Mouse (Mus musculus): ENCODE data around the gene Foxa3. TPM values are rescaled to one million over a fixed set of nuclear protein-coding genes. Genes with fewer than 3 reads are reported as not detected.

Gene Foxa3
- polyA plus RNA-seq, 1 experiment from 2014 or later, result 30.8 TPM

DNA sequence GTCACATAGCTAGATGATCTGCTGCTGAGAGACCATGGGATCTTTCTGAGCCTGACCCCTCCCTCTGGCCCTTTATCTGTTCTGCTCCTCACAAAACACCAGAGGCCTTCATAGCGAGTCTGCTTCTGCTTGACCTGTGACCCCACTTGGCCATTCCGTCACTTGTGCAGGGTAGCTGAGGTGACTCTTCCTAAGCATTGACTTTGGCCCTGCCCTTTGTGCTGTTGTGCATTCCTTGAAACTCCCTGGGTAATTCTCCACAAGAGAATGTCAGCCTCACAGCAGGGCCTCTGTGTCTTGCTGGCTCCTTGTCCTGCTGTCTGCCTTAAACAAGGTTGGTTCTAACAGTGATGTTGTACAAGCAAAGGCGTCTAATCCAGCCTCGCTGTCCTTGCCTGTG lies 8.3 kb upstream of the Foxa3 start:
- Histone ChIP-seq H3K27ac (ENCODE audit: low read length) (no peak overlapping the region), H3K4me3 (ENCODE audit: low read length) (no peak overlapping the region), H3K36me3 (ENCODE audit: control insufficient read depth, insufficient read depth, low read length) (peaks cover 43% of the 10 kb centered on the region), H3K9me3 (ENCODE audit: control insufficient read depth, low read length) (no peaks in the 10 kb centered on the region), H3K4me1 (ENCODE audit: control insufficient read depth, insufficient read depth, low read length) (no peaks in the 10 kb centered on the region), H3K4me2 (ENCODE audit: low read depth, low read length) (no peak overlapping the region), H3K27me3 (replicated peaks; ENCODE audit: control insufficient read depth, insufficient read depth, low read length) (no peaks in the 10 kb centered on the region), H3K9ac (ENCODE audit: low read depth, low read length) (no peak overlapping the region)
- no peak for ATAC-seq
- WGBS, result 78% methylated on average over 4 of the region's 4 CpGs

DNA sequence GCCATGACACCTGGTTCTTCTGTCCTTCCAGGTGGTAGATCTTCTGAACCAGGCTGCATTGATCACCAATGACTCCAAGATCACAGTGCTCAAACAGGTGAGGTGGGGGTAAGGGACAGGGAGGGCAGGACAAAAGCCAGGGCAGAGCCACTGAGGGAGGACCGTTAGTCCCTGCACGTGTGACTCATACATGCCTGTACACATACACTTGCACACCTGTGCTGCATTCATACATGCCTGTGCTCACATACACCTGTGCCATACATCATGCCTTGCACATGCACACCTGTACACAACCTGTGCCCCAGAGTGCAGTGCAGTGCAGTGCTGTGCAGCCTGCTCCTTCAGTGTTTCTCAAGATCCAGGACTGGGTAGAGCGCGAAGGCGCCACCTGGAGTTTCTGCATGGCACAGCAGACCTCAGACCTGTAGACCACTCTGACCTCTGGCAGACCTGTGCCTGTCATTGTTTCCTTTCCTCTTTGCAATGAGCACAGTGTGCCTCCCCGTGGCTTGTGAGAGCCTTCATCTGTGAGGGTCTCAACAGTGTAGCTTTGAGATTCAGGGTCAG lies 5.8 kb upstream of the Foxa3 start:
- Histone ChIP-seq H3K9me3 (ENCODE audit: control insufficient read depth, low read length) (no peaks in the 10 kb centered on the region), H3K4me3 (ENCODE audit: low read length) (no peak overlapping the region), H3K36me3 (ENCODE audit: control insufficient read depth, insufficient read depth, low read length) (peaks cover 32% of the 10 kb centered on the region), H3K27me3 (replicated peaks; ENCODE audit: control insufficient read depth, insufficient read depth, low read length) (no peaks in the 10 kb centered on the region), H3K4me1 (ENCODE audit: control insufficient read depth, insufficient read depth, low read length) (peaks cover 16% of the 10 kb centered on the region), H3K27ac (ENCODE audit: low read length) (no peak overlapping the region), H3K4me2 (ENCODE audit: low read depth, low read length) (no peak overlapping the region), H3K9ac (ENCODE audit: low read depth, low read length) (no peak overlapping the region)
- 56% methylated on average over 6 of the region's 6 CpGs for WGBS
- 0 out of 2 replicates have a peak, but pooled peaks have one; percentile 12 for ATAC-seq

DNA sequence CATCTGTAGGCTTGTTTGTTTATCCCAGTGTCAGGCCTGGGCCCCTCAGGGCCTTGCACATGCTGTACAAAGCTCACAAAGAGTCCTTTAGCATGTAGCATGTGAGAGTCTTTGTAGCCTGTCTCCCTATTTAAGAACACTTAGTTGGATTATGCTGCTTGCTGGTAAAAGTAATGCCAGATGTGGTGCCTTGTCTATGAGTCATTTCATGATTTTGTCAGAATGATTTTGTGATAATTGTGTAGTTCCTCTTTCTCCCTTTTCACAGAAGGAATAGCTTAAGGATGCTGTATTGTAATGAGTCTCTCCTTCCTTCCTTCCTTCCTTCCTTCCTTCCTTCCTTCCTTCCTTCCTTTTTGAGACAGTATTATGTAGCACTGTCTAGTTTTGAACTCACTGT lies 4.7 kb upstream of the Foxa3 start:
- Histone ChIP-seq H3K9me3 (ENCODE audit: control insufficient read depth, low read length) (no peaks in the 10 kb centered on the region), H3K4me2 (ENCODE audit: low read depth, low read length) (no peak overlapping the region)
- no peak for ATAC-seq

DNA sequence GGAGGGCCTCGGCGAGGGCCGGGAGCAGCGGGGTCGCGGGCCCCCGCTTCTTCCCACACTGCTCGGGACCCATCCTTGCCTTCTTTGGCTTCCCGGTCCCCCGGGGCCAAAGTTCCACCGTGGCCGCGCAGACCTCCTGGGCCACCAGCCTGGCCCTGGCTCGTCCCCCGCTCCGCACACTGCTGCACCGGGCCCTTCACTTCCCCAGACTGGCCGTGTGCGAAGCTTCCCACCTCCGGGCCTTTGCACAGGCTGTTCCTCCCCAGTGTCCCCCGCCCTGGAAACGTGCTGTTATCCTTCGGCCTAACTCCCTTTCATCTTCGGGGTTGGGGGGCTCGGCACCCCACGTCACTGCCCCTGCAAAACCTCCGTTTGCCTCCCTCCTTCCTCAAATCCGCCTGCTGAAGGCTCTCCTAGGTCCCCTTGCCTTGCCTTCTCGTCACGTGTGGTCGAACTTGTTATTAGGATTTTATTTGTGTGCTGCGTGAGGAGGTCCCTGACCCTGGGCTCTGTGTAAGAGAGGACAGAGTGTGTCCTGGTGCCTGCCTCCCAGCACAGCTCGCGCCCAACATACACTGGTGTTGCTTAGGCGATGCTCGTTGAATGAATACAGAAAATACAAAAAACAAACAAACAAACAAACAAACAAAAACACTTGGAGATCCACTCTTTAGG lies 1.4 kb upstream of the Foxa3 start:
- peak overlapping the region; percentile 95 for H3K9ac ChIP-seq (ENCODE audit: low read depth, low read length)
- peak overlapping the region; percentile 93 for H3K4me2 ChIP-seq (ENCODE audit: low read depth, low read length)
- no peaks in the 10 kb centered on the region for H3K9me3 ChIP-seq (ENCODE audit: control insufficient read depth, low read length)
- H3K4me3 ChIP-seq (ENCODE audit: low read length), result peak overlapping the region; percentile 96
- peaks cover 23% of the 10 kb centered on the region for H3K4me1 ChIP-seq (ENCODE audit: control insufficient read depth, insufficient read depth, low read length)
- WGBS, result under 1% methylated on average over 36 of the region's 36 CpGs
- peaks cover 8% of the 10 kb centered on the region; the same call in 1 of the 2 replicates for H3K27me3 ChIP-seq (replicated peaks; ENCODE audit: control insufficient read depth, insufficient read depth, low read length)
- ATAC-seq, result peak; percentile 43
- peak overlapping the region; percentile 49 for H3K27ac ChIP-seq (ENCODE audit: low read length)
- peaks cover 11% of the 10 kb centered on the region for H3K36me3 ChIP-seq (ENCODE audit: control insufficient read depth, insufficient read depth, low read length)

More for the DNA sequence above, 4.7 kb upstream of the Foxa3 start:
- no peak overlapping the region for H3K4me3 ChIP-seq (ENCODE audit: low read length)
- H3K9ac ChIP-seq (ENCODE audit: low read depth, low read length), result no peak overlapping the region
- H3K4me1 ChIP-seq (ENCODE audit: control insufficient read depth, insufficient read depth, low read length), result peaks cover 16% of the 10 kb centered on the region
- H3K27me3 ChIP-seq (replicated peaks; ENCODE audit: control insufficient read depth, insufficient read depth, low read length), result peaks cover 6% of the 10 kb centered on the region; the same call in 1 of the 2 replicates
- peaks cover 28% of the 10 kb centered on the region for H3K36me3 ChIP-seq (ENCODE audit: control insufficient read depth, insufficient read depth, low read length)
- H3K27ac ChIP-seq (ENCODE audit: low read length), result no peak overlapping the region

DNA sequence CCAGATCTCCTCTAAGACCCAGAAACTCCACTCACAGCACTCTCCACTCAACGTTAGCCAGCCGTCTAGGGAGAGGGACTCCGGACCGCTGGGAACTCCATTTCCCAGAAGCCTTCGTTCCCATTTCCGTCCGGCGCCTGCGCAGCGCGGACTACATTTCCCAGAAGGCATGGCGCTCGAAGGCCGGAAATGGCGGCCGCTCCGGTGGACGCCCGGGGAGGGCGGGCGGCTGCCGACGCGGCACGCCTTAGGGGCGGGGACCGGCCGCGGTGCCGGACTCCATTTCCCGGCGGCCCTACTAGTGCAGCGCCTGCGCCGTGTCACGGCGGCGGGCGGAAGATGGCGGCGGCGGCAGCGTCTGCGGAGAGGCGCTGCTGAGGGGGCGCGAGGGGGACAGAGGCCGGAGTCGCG lies 763 bp upstream of the Foxa3 start, which contains the start of gene Sympk:
TSS of gene Sympk (plus strand) at position 282 of the 411 bp plus-strand sequence.
- Histone ChIP-seq H3K4me2 (ENCODE audit: low read depth, low read length) (peak within 1 kb of the TSS; percentile 93), H3K9me3 (ENCODE audit: control insufficient read depth, low read length) (no peaks in the 10 kb centered on the region), H3K27ac (ENCODE audit: low read length) (peak within 1 kb of the TSS; percentile 51), H3K4me1 (ENCODE audit: control insufficient read depth, insufficient read depth, low read length) (peaks cover 23% of the 10 kb centered on the region), H3K9ac (ENCODE audit: low read depth, low read length) (peak within 1 kb of the TSS; percentile 95), H3K36me3 (ENCODE audit: control insufficient read depth, insufficient read depth, low read length) (peaks cover 4% of the 10 kb centered on the region), H3K4me3 (ENCODE audit: low read length) (peak within 1 kb of the TSS; percentile 96), H3K27me3 (replicated peaks; ENCODE audit: control insufficient read depth, insufficient read depth, low read length) (peaks cover 8% of the 10 kb centered on the region; the same call in 1 of the 2 replicates)
- under 1% methylated on average over 45 of the region's 50 CpGs for WGBS
- ATAC-seq, result peak; percentile 93

DNA sequence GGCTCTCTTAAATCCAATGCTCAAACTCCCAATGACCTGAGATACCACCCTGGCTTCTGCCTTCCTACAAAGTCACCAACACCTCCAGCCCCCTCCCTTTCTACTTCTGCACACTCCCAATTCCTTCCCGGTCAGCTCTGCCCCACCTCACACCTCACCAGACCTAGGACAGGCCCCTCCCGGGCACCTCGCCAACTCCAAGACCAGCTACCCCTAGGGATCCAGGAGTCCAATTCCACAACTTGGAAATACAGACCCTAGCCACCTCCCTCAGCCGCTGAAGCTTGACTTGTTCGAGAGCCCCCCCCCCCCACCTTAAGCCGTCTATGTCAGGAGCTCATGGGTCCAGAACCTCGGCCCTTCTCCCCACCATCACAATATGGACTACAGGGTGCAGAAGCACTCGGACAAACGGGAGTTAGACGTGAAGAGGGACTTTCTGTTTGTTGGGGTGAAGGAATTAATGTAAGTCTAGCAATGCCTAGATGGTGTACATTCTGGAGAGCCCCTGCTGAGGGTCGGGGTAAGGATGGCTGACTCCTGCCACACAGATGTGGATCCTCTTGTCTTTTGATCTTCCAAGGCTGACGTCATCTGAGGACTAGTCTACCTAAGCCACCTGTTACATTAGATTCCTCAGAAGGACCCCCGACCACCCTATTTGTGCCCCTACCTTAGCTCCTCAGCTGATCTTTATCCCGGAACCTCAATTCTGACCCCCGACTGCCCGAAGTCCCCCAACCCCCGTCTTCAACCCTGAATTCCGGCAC lies 964 bp downstream of the Foxa3 start:
- Histone ChIP-seq H3K27me3 (replicated peaks; ENCODE audit: control insufficient read depth, insufficient read depth, low read length) (peaks cover 8% of the 10 kb centered on the region; the same call in 1 of the 2 replicates), H3K4me2 (ENCODE audit: low read depth, low read length) (peak overlapping the region; percentile 49), H3K27ac (ENCODE audit: low read length) (no peak overlapping the region), H3K4me3 (ENCODE audit: low read length) (peak overlapping the region; percentile 96), H3K9ac (ENCODE audit: low read depth, low read length) (peak overlapping the region; percentile 69), H3K9me3 (ENCODE audit: control insufficient read depth, low read length) (no peaks in the 10 kb centered on the region), H3K36me3 (ENCODE audit: control insufficient read depth, insufficient read depth, low read length) (no peaks in the 10 kb centered on the region), H3K4me1 (ENCODE audit: control insufficient read depth, insufficient read depth, low read length) (peaks cover 23% of the 10 kb centered on the region)
- no peak for ATAC-seq
- 38% methylated on average over 18 of the region's 18 CpGs for WGBS

DNA sequence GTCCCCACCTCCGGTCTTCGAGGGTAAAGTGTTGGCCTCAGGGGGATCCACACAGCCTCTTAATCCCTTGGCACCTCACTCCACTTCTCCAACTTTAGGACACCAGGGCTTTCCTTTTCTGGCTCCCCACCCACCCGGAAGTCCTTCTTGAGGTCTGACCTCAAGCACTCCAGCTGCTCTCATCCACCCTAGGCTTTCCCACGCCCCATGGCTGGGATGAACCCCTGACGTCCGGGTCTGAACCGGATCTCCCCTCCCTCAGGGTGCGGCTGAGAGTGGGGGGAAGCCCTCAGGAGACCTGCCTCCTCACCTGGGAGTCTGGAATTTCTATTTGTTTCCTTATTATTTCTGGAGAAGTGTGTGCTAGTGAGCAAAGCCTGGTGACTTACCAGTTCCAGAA lies 2.3 kb downstream of the Foxa3 start:
- 16% methylated on average over 8 of the region's 8 CpGs for WGBS
- Histone ChIP-seq H3K27ac (ENCODE audit: low read length) (no peak overlapping the region; the same call in 1 of the 2 replicates), H3K4me2 (ENCODE audit: low read depth, low read length) (peak overlapping the region; percentile 49), H3K36me3 (ENCODE audit: control insufficient read depth, insufficient read depth, low read length) (no peaks in the 10 kb centered on the region), H3K4me3 (ENCODE audit: low read length) (peak overlapping the region; percentile 3), H3K27me3 (replicated peaks; ENCODE audit: control insufficient read depth, insufficient read depth, low read length) (peaks cover 8% of the 10 kb centered on the region; the same call in 1 of the 2 replicates), H3K9me3 (ENCODE audit: control insufficient read depth, low read length) (no peaks in the 10 kb centered on the region), H3K4me1 (ENCODE audit: control insufficient read depth, insufficient read depth, low read length) (peaks cover 20% of the 10 kb centered on the region), H3K9ac (ENCODE audit: low read depth, low read length) (peak overlapping the region; percentile 52)
- ATAC-seq, result no peak

DNA sequence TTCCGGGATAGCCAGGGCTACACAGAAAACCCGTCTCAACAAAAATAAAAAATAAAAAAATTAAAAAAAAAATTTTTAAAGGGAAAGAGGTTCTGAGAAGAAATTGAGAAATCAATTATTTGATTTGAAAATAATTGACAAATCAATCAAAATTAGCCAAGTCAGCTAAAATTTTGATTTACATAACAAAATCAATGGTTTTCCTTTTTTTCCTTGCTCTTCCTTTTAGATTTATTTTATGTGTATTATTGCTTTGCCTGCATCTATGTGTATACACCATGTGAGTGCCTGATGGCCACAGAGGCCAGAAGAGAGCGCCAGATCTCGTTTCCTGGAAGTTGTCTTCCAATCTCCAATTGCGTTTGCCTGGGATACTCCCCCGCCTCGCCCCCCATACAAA lies 5.4 kb downstream of the Foxa3 start:
- Histone ChIP-seq H3K36me3 (ENCODE audit: control insufficient read depth, insufficient read depth, low read length) (no peaks in the 10 kb centered on the region), H3K9me3 (ENCODE audit: control insufficient read depth, low read length) (no peaks in the 10 kb centered on the region), H3K4me1 (ENCODE audit: control insufficient read depth, insufficient read depth, low read length) (peaks cover 11% of the 10 kb centered on the region), H3K9ac (ENCODE audit: low read depth, low read length) (no peak overlapping the region), H3K4me3 (ENCODE audit: low read length) (no peak overlapping the region), H3K27ac (ENCODE audit: low read length) (no peak overlapping the region), H3K27me3 (replicated peaks; ENCODE audit: control insufficient read depth, insufficient read depth, low read length) (no peaks in the 10 kb centered on the region; the same call in 1 of the 2 replicates), H3K4me2 (ENCODE audit: low read depth, low read length) (no peak overlapping the region)
- WGBS, result 87% methylated on average over 7 of the region's 7 CpGs
- ATAC-seq, result no peak

DNA sequence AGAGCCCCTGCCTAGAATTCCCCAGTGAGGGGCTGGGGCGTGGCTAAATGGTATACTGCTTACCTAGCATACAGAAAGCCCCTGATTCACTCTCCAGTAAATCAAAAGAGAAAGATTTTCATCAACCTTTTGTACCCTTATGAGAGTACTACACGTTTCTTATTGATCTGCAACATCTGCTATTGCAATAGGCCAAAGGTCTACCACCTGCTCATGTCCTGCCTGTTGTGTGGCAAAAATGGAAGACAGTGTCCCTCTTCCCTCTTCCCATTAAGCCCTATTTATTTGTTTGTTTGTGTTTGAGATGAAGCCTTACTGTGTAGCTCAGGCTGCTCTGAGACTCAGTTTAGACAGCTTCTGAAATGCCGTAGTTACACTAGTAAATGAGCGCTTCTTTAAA lies 7.3 kb downstream of the Foxa3 start:
- no peak overlapping the region for H3K27ac ChIP-seq (ENCODE audit: low read length)
- WGBS, result 80% methylated on average over 4 of the region's 4 CpGs

More for the DNA sequence above, 7.3 kb downstream of the Foxa3 start:
- Histone ChIP-seq H3K9ac (ENCODE audit: low read depth, low read length) (no peak overlapping the region), H3K36me3 (ENCODE audit: control insufficient read depth, insufficient read depth, low read length) (no peaks in the 10 kb centered on the region), H3K27me3 (replicated peaks; ENCODE audit: control insufficient read depth, insufficient read depth, low read length) (no peaks in the 10 kb centered on the region; the same call in 1 of the 2 replicates), H3K4me1 (ENCODE audit: control insufficient read depth, insufficient read depth, low read length) (peaks cover 21% of the 10 kb centered on the region), H3K4me3 (ENCODE audit: low read length) (no peak overlapping the region), H3K9me3 (ENCODE audit: control insufficient read depth, low read length) (no peaks in the 10 kb centered on the region), H3K4me2 (ENCODE audit: low read depth, low read length) (no peak overlapping the region)
- no peak for ATAC-seq
